ENCODE assay signal across 11 mouse cellular contexts in the genomic region with DNA sequence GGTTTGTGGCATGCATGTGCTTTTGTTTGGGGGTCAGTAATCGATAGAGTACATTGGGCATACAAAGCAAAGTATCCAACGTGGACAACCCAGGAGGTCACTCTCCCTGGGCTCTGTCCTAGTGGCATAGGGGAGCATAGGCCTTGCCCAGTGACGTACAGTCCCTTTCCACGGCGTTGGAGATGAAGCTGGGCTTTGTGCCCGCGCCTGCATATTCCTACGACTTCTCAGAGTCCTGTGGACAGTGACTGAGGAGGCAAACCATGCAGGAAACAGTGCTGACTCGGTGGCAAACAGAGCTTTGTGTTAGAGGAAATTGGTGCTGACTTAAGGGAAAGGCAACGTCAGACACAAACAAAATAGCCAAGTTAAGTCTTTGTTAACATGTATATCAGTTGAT. TPM values are rescaled to one million over a fixed set of nuclear protein-coding genes. Genes with fewer than 3 reads are reported as not detected.
DNase-seq lines count a peak whose midpoint lies in the region; ATAC-seq and TF ChIP-seq lines count a peak whose summit lies in the region.
"Had no signal": no experiment of that assay in that cellular context is flagged by ENCODE, and none has a peak within 500 bp of the region (broad histone marks: within the 10 kb centered on the region; RNA-seq: fewer than 3 reads in every experiment).

No protein-coding gene starts in this region.

- ATAC-seq in kidney, postnatal 0 days (replicated peaks; ENCODE audit: low FRiP score, low read depth) = no peak
- no peak for ATAC-seq in intestine, embryonic 14.5 days (replicated peaks; ENCODE audit: low FRiP score, low TSS enrichment, low read depth)
- ATAC-seq in neural tube, embryonic 13.5 days (ENCODE audit: low read depth) = no peak

- H3K4me1 ChIP-seq in kidney, postnatal 0 days (replicated peaks; ENCODE audit: insufficient read depth, low read length) = 0 out of 2 replicates have a peak, but pooled peaks cover 8% of the 10 kb centered on the region
- H3K4me1 ChIP-seq in cortical plate, adult 2 months (ENCODE audit: control insufficient read depth, insufficient read depth, low read length) = peaks cover 7% of the 10 kb centered on the region
- H3K4me1 ChIP-seq in intestine, embryonic 14.5 days (replicated peaks; ENCODE audit: control insufficient read depth, insufficient read depth, low read length) = peaks cover 12% of the 10 kb centered on the region; the same call in 1 of the 2 replicates
- H3K4me1 ChIP-seq in neural tube, embryonic 13.5 days (replicated peaks) = peaks cover 22% of the 10 kb centered on the region

- no peak overlapping the region; the same call in 1 of the 2 replicates for H3K27ac ChIP-seq in kidney, postnatal 0 days
- no peak overlapping the region for H3K27ac ChIP-seq in cortical plate, adult 2 months (ENCODE audit: insufficient read depth, low read length)
- H3K27ac ChIP-seq in intestine, embryonic 14.5 days (ENCODE audit: low read depth) = peak overlapping the region; percentile 94; the same call in 1 of the 2 replicates
- no peak overlapping the region for H3K27ac ChIP-seq in neural tube, embryonic 13.5 days (replicated peaks)

- H3K4me2 ChIP-seq in kidney, postnatal 0 days (ENCODE audit: low read length) = peak overlapping the region; percentile 72
- peak overlapping the region; percentile 86 for H3K4me2 ChIP-seq in intestine, embryonic 14.5 days (ENCODE audit: low read length)
- H3K4me2 ChIP-seq in neural tube, embryonic 13.5 days = peak overlapping the region; percentile 88

- TF ChIP-seq POLR2A in cortical plate, adult 2 months (IDR thresholded peaks at IDR 0.05; ENCODE audit: extremely low read depth, insufficient read depth, low read length) = no peak

- H3K36me3 ChIP-seq in kidney, postnatal 0 days (ENCODE audit: insufficient read depth, low read length) = peaks cover 30% of the 10 kb centered on the region
- H3K36me3 ChIP-seq in intestine, embryonic 14.5 days (ENCODE audit: control insufficient read depth, insufficient read depth, low read length) = peaks cover 46% of the 10 kb centered on the region
- H3K36me3 ChIP-seq in neural tube, embryonic 13.5 days = peaks cover 47% of the 10 kb centered on the region

- 62% methylated on average over 10 of the region's 10 CpGs for WGBS in kidney, postnatal 0 days
- whole genome bisulfite sequencing in intestine, embryonic 14.5 days = 70% methylated on average over 10 of the region's 10 CpGs
- 67% methylated on average over 10 of the region's 10 CpGs for WGBS in neural tube, embryonic 13.5 days

- DNase-seq in kidney, postnatal 0 days (ENCODE audit: low spot score) = no peak
- no peak for DNase-seq in kidney, adult 18-20 months
- DNase-seq in intestine, embryonic 14.5 days (ENCODE audit: low spot score) = no peak
- no peak for DNase-seq in thymus, postnatal 10 days (ENCODE audit: low spot score in 2 of 2)
- no peak for DNase-seq in adrenal gland, adult 18-20 months (ENCODE audit: low spot score in 2 of 2)
- no peak for DNase-seq in cerebellum, postnatal 4 days (ENCODE audit: low spot score in 2 of 2)
- DNase-seq: adrenal gland, adult 2 months had no signal

- TF ChIP-seq CTCF in kidney, postnatal 0 days (IDR thresholded peaks at IDR 0.05; ENCODE audit: low read depth) = no peak
- no peak for TF ChIP-seq CTCF in cortical plate, adult 2 months (IDR thresholded peaks at IDR 0.05; ENCODE audit: extremely low read depth, insufficient read depth, low read length)

- no peaks in the 10 kb centered on the region for H3K27me3 ChIP-seq in kidney, postnatal 0 days (ENCODE audit: insufficient read depth, low read length)
- H3K27me3 ChIP-seq in intestine, embryonic 14.5 days (replicated peaks; ENCODE audit: control insufficient read depth, insufficient read depth, low read length) = no peaks in the 10 kb centered on the region
- no peaks in the 10 kb centered on the region for H3K27me3 ChIP-seq in neural tube, embryonic 13.5 days

- 0 out of 2 replicates have a peak overlapping the region, but pooled peaks have one; percentile 97 for H3K4me3 ChIP-seq in kidney, postnatal 0 days (replicated peaks; ENCODE audit: low read depth, low read length)
- peak overlapping the region; percentile 65; the same call in 1 of the 2 replicates for H3K4me3 ChIP-seq in cortical plate, adult 2 months (ENCODE audit: insufficient read depth, low read length)
- H3K4me3 ChIP-seq in intestine, embryonic 14.5 days (ENCODE audit: low read depth, low read length) = peak overlapping the region; percentile 99
- peak overlapping the region; percentile 77; the same call in 1 of the 2 replicates for H3K4me3 ChIP-seq in neural tube, embryonic 13.5 days

- H3K9ac ChIP-seq in kidney, postnatal 0 days (ENCODE audit: low read depth, low read length) = peak overlapping the region; percentile 98
- H3K9ac ChIP-seq in intestine, embryonic 14.5 days (ENCODE audit: low read length) = peak overlapping the region; percentile 100; the same call in 1 of the 2 replicates
- H3K9ac ChIP-seq in neural tube, embryonic 13.5 days = peak overlapping the region; percentile 97

- no peaks in the 10 kb centered on the region for H3K9me3 ChIP-seq in kidney, postnatal 0 days (replicated peaks; ENCODE audit: low read length)
- no peaks in the 10 kb centered on the region for H3K9me3 ChIP-seq in intestine, embryonic 14.5 days (ENCODE audit: control insufficient read depth, low read length)
- no peaks in the 10 kb centered on the region for H3K9me3 ChIP-seq in neural tube, embryonic 13.5 days

RNA-seq across cellular contexts. Expression of gene Rpsa, which starts 1.8 kb away (rescaled TPM):
- polyA plus RNA-seq in kidney, postnatal 0 days (2015; fragmentation: Nextera tagmentation; extraction: Ambion mirVana) = 1,210 and 1,323 TPM in 2 replicates
- polyA plus RNA-seq in cortical plate, adult 2 months (2012; rRNA removed) = 945 and 968 TPM in 2 replicates
- polyA plus RNA-seq in intestine, embryonic 14.5 days (2014; fragmentation: Nextera tagmentation; extraction: Ambion mirVana) = 2,190 and 2,220 TPM in 2 replicates
- 806 and 866 TPM in 2 replicates for polyA plus RNA-seq in neural tube, embryonic 13.5 days (2015; fragmentation: Nextera tagmentation; extraction: Ambion mirVana)
- 100 to 1,000 TPM; 726 to 738 TPM for total RNA-seq in adrenal gland, adult 18-20 months (2021)

RNA-seq across cellular contexts. Expression of gene Slc25a38, which starts 19.1 kb away (rescaled TPM):
- 21.5 and 21.9 TPM in 2 replicates for polyA plus RNA-seq in kidney, postnatal 0 days (2015; fragmentation: Nextera tagmentation; extraction: Ambion mirVana)
- polyA plus RNA-seq in cortical plate, adult 2 months (2012; rRNA removed) = 22.8 and 23.3 TPM in 2 replicates
- 25.8 and 28.1 TPM in 2 replicates for polyA plus RNA-seq in intestine, embryonic 14.5 days (2014; fragmentation: Nextera tagmentation; extraction: Ambion mirVana)
- polyA plus RNA-seq in neural tube, embryonic 13.5 days (2015; fragmentation: Nextera tagmentation; extraction: Ambion mirVana) = 37.5 and 38.9 TPM in 2 replicates
- 10 to 100 TPM; 27.3 to 30.0 TPM for total RNA-seq in adrenal gland, adult 18-20 months (2021)

RNA-seq across cellular contexts. Expression of gene Mobp, which starts 20.2 kb away (rescaled TPM):
- 0.04 TPM in 1 of 2 replicates, not detected in the other for polyA plus RNA-seq in kidney, postnatal 0 days (2015; fragmentation: Nextera tagmentation; extraction: Ambion mirVana)
- 1,050 and 1,403 TPM in 2 replicates for polyA plus RNA-seq in cortical plate, adult 2 months (2012; rRNA removed)
- not detected in 2 replicates for polyA plus RNA-seq in intestine, embryonic 14.5 days (2014; fragmentation: Nextera tagmentation; extraction: Ambion mirVana)
- 0.10 and 0.11 TPM in 2 replicates for polyA plus RNA-seq in neural tube, embryonic 13.5 days (2015; fragmentation: Nextera tagmentation; extraction: Ambion mirVana)
- total RNA-seq in adrenal gland, adult 18-20 months (2021) = not detected
- total RNA-seq: gastrocnemius, adult 8-10 months; monocyte, adult 5-6 weeks had no signal
- polyA plus RNA-seq: adrenal gland, adult 2 months had no signal

RNA-seq across cellular contexts. Expression of gene Ccr8, which starts 37.4 kb away (rescaled TPM):
- polyA plus RNA-seq in kidney, postnatal 0 days (2015; fragmentation: Nextera tagmentation; extraction: Ambion mirVana) = not detected in 2 replicates
- 0.08 TPM in 1 of 2 replicates, not detected in the other for polyA plus RNA-seq in cortical plate, adult 2 months (2012; rRNA removed)
- polyA plus RNA-seq in intestine, embryonic 14.5 days (2014; fragmentation: Nextera tagmentation; extraction: Ambion mirVana) = 0.26 and 0.41 TPM in 2 replicates
- polyA plus RNA-seq in neural tube, embryonic 13.5 days (2015; fragmentation: Nextera tagmentation; extraction: Ambion mirVana) = not detected in 2 replicates
- not detected for total RNA-seq in adrenal gland, adult 18-20 months (2021)
- total RNA-seq: adrenal gland, adult 2 months; gastrocnemius, adult 8-10 months; monocyte, adult 5-6 weeks had no signal
- polyA plus RNA-seq: adrenal gland, adult 2 months had no signal

RNA-seq across cellular contexts. Expression of gene Cx3cr1, which starts 59.6 kb away (rescaled TPM):
- 4.3 and 4.5 TPM in 2 replicates for polyA plus RNA-seq in kidney, postnatal 0 days (2015; fragmentation: Nextera tagmentation; extraction: Ambion mirVana)
- 38.2 and 40.9 TPM in 2 replicates for polyA plus RNA-seq in cortical plate, adult 2 months (2012; rRNA removed)
- 7.6 and 10.2 TPM in 2 replicates for polyA plus RNA-seq in intestine, embryonic 14.5 days (2014; fragmentation: Nextera tagmentation; extraction: Ambion mirVana)
- 11.4 and 11.9 TPM in 2 replicates for polyA plus RNA-seq in neural tube, embryonic 13.5 days (2015; fragmentation: Nextera tagmentation; extraction: Ambion mirVana)
- total RNA-seq in adrenal gland, adult 18-20 months (2021) = 1 to 10 TPM; 2.8 to 3.4 TPM

Comparison
In these comparisons a context has a peak if more than half of its experiments do, and no peak if none do; other contexts are left out.
1. RNA of gene Mobp, which starts 20.2 kb away (polyA plus RNA-seq): 1,050 to 1,403 TPM in cortical plate, adult 2 months; 0.10 to 0.11 TPM in neural tube, embryonic 13.5 days, 0.04 TPM in kidney, postnatal 0 days and not detected in intestine, embryonic 14.5 days; every median in the first group is over 100 times any median in the second.
2. Peak in every context shown above with its lines, with median percentiles within 50 percentile points of each other: H3K4me2 ChIP-seq, H3K4me3 ChIP-seq and H3K9ac ChIP-seq.